Comparison of ENCODE assay signal across 20 mouse cellular contexts in the genomic region with DNA sequence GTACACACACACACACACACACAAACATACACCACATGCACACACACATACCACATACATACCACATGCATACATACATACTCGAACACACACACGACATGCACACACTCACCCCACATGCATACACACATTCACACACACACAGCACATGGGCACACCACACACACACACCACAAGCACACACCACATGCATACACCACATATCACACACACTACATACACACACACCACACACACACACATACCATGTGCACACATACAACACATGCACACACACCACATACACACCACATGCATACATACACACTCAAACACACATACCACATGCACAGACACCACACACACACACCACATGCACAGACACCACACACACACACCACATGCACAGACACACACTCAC.
DNase-seq lines count a peak whose midpoint lies in the region; ATAC-seq and TF ChIP-seq lines count a peak whose summit lies in the region.
"Had no signal": no experiment of that assay in that cellular context is flagged by ENCODE, and none has a peak within 500 bp of the region (broad histone marks: within the 10 kb centered on the region; RNA-seq: fewer than 3 reads in every experiment).

No protein-coding gene starts in this region.

- no peak for TF ChIP-seq POLR2A in MEL (IDR thresholded peaks at IDR 0.05; ENCODE audit: control insufficient read depth in 1 of 2, insufficient read depth in 1 of 2, low read depth in 1 of 2, low read length in 2 of 2, poor library complexity in 1 of 2)
- TF ChIP-seq POLR2A in cortical plate, adult 2 months (IDR thresholded peaks at IDR 0.05; ENCODE audit: extremely low read depth, insufficient read depth, low read length): no peak

- TF ChIP-seq EP300 in MEL (IDR thresholded peaks at IDR 0.05; ENCODE audit: low read depth in 1 of 2, low read length in 2 of 2): no peak

- no peak for TF ChIP-seq RAD21 in MEL (IDR thresholded peaks at IDR 0.05; ENCODE audit: low read depth, low read length)

- ATAC-seq in heart, embryonic 14.5 days (ENCODE audit: insufficient number of reproducible peaks, insufficient read depth, low FRiP score, low read depth): no peak
- ATAC-seq in limb, embryonic 12.5 days (ENCODE audit: insufficient number of reproducible peaks, insufficient read depth, low FRiP score, low TSS enrichment, low read depth): 0 out of 2 replicates have a peak, but pooled peaks have one; percentile 52
- ATAC-seq: forebrain, embryonic 13.5 days; intestine, postnatal 0 days; liver, embryonic 12.5 days had no signal

- no peak for DNase-seq in heart, adult 18-20 months
- no peak for DNase-seq in limb, embryonic 10.5 days (ENCODE audit: low spot score)
- no peak for DNase-seq in MEL (ENCODE audit: low read depth, low spot score)
- DNase-seq in lung, adult 18-20 months: no peak
- DNase-seq: adrenal gland, postnatal 10 days; cerebellum, adult 9-11 months; heart, postnatal 10 days; lung, postnatal 14 days; right cerebral cortex, postnatal 14 days; thymus, adult 2 months had no signal

- WGBS in heart, embryonic 14.5 days: 95% methylated on average over 2 of the region's 2 CpGs
- WGBS in limb, embryonic 12.5 days: 89% methylated on average over 2 of the region's 2 CpGs
- WGBS in limb, embryonic 10.5 days: 92% methylated on average over 2 of the region's 2 CpGs

- H3K9ac ChIP-seq in heart, embryonic 14.5 days (ENCODE audit: low read length): 0 out of 2 replicates have a peak overlapping the region, but pooled peaks have one; percentile 3
- H3K9ac ChIP-seq in limb, embryonic 12.5 days (replicated peaks): no peak overlapping the region
- no peak overlapping the region for H3K9ac ChIP-seq in MEL (ENCODE audit: control insufficient read depth, low read depth, low read length, poor library complexity, severe bottlenecking)
- H3K9ac ChIP-seq: forebrain, embryonic 13.5 days; limb, embryonic 13.5 days; liver, embryonic 12.5 days had no signal

- H3K36me3 ChIP-seq in heart, embryonic 14.5 days (ENCODE audit: control insufficient read depth, insufficient read depth, low read length): no peaks in the 10 kb centered on the region
- H3K36me3 ChIP-seq in limb, embryonic 12.5 days: no peaks in the 10 kb centered on the region
- H3K36me3 ChIP-seq in limb, embryonic 10.5 days: no peaks in the 10 kb centered on the region
- H3K36me3 ChIP-seq in MEL (ENCODE audit: control insufficient read depth in 1 of 2, insufficient read depth in 2 of 2, low read length in 2 of 2): peaks cover 0 to 4% of the 10 kb centered on the region in 2 experiments; a peak in 1 of 4 replicates
- H3K36me3 ChIP-seq: limb, embryonic 13.5 days; liver, embryonic 12.5 days had no signal

- no peaks in the 10 kb centered on the region for H3K9me3 ChIP-seq in heart, embryonic 14.5 days (ENCODE audit: control insufficient read depth, low read length)
- H3K9me3 ChIP-seq in limb, embryonic 12.5 days: no peaks in the 10 kb centered on the region
- no peaks in the 10 kb centered on the region for H3K9me3 ChIP-seq in limb, embryonic 10.5 days (replicated peaks)
- H3K9me3 ChIP-seq in MEL (replicated peaks; ENCODE audit: insufficient read depth, low read length): no peaks in the 10 kb centered on the region
- H3K9me3 ChIP-seq: forebrain, embryonic 13.5 days; limb, embryonic 13.5 days had no signal

- no peaks in the 10 kb centered on the region for H3K79me2 ChIP-seq in MEL (ENCODE audit: control insufficient read depth, insufficient read depth, low read length, poor library complexity)

- H3K4me3 ChIP-seq in heart, embryonic 14.5 days (ENCODE audit: control insufficient read depth in 1 of 2, insufficient read depth in 1 of 2, low read depth in 1 of 2, low read length in 2 of 2): no peak overlapping the region
- H3K4me3 ChIP-seq in limb, embryonic 12.5 days (replicated peaks): no peak overlapping the region
- H3K4me3 ChIP-seq in limb, embryonic 10.5 days: no peak overlapping the region
- no peak overlapping the region for H3K4me3 ChIP-seq in MEL (ENCODE audit: control insufficient read depth in 1 of 2, insufficient read depth in 1 of 2, low read depth in 2 of 2, low read length in 2 of 2)
- no peak overlapping the region for H3K4me3 ChIP-seq in cortical plate, adult 2 months (ENCODE audit: insufficient read depth, low read length)
- H3K4me3 ChIP-seq: forebrain, embryonic 13.5 days; gastrocnemius, adult 2 months; layer of hippocampus, adult 2 months; limb, embryonic 13.5 days; liver, embryonic 12.5 days had no signal

- 0 out of 4 replicates have a peak overlapping the region, but pooled peaks of 1 of the 2 experiments have one; percentile 71 for H3K27ac ChIP-seq in heart, embryonic 14.5 days (replicated peaks in 1 of 2; ENCODE audit: control insufficient read depth in 1 of 2, insufficient read depth in 1 of 2, low read depth in 2 of 2, low read length in 2 of 2)
- H3K27ac ChIP-seq in limb, embryonic 12.5 days: no peak overlapping the region
- no peak overlapping the region for H3K27ac ChIP-seq in limb, embryonic 10.5 days
- no peak overlapping the region for H3K27ac ChIP-seq in MEL (ENCODE audit: control insufficient read depth, low read depth, low read length)
- H3K27ac ChIP-seq in cortical plate, adult 2 months (ENCODE audit: insufficient read depth, low read length): 0 out of 2 replicates have a peak overlapping the region, but pooled peaks have one; percentile 4
- H3K27ac ChIP-seq: forebrain, embryonic 13.5 days; limb, embryonic 13.5 days; liver, embryonic 12.5 days; stomach, postnatal 0 days had no signal

- TF ChIP-seq CTCF in MEL (IDR thresholded peaks at IDR 0.05 in 2 of 3, conservative IDR thresholded peaks at IDR 0.05 in 1 of 3; ENCODE audit: control insufficient read depth in 1 of 3, insufficient read depth in 1 of 3, low read depth in 2 of 3, low read length in 3 of 3, poor library complexity in 1 of 3, severe bottlenecking in 1 of 3): no peak
- no peak for TF ChIP-seq CTCF in cortical plate, adult 2 months (IDR thresholded peaks at IDR 0.05; ENCODE audit: extremely low read depth, insufficient read depth, low read length)

- H3K4me2 ChIP-seq in heart, embryonic 14.5 days (ENCODE audit: low read length): no peak overlapping the region
- H3K4me2 ChIP-seq in limb, embryonic 12.5 days: no peak overlapping the region
- H3K4me2 ChIP-seq: forebrain, embryonic 13.5 days; limb, embryonic 13.5 days; liver, embryonic 12.5 days had no signal

- no peaks in the 10 kb centered on the region for H3K27me3 ChIP-seq in heart, embryonic 14.5 days (ENCODE audit: control insufficient read depth, insufficient read depth, low read length)
- H3K27me3 ChIP-seq in limb, embryonic 12.5 days: no peaks in the 10 kb centered on the region
- no peaks in the 10 kb centered on the region for H3K27me3 ChIP-seq in limb, embryonic 10.5 days (ENCODE audit: low read depth, poor library complexity, severe bottlenecking)
- H3K27me3 ChIP-seq in MEL (ENCODE audit: control insufficient read depth in 1 of 2, insufficient read depth in 2 of 2, low read length in 2 of 2): no peaks in the 10 kb centered on the region
- H3K27me3 ChIP-seq: forebrain, embryonic 13.5 days; limb, embryonic 13.5 days; liver, embryonic 12.5 days had no signal

- H3K4me1 ChIP-seq in heart, embryonic 14.5 days (ENCODE audit: control insufficient read depth in 2 of 2, insufficient read depth in 2 of 2, low read length in 2 of 2): peaks cover 34 to 51% of the 10 kb centered on the region in 2 experiments
- no peaks in the 10 kb centered on the region for H3K4me1 ChIP-seq in limb, embryonic 12.5 days (replicated peaks)
- H3K4me1 ChIP-seq in limb, embryonic 10.5 days: peaks cover 4% of the 10 kb centered on the region; the same call in 1 of the 2 replicates
- peaks cover 8 to 15% of the 10 kb centered on the region in 2 experiments for H3K4me1 ChIP-seq in MEL (ENCODE audit: control insufficient read depth in 1 of 2, insufficient read depth in 2 of 2, low read length in 2 of 2)
- peaks cover 24% of the 10 kb centered on the region for H3K4me1 ChIP-seq in cortical plate, adult 2 months (ENCODE audit: control insufficient read depth, insufficient read depth, low read length)
- H3K4me1 ChIP-seq: forebrain, embryonic 13.5 days had no signal

TF ChIP-seq in MEL, 35 proteins besides CTCF, POLR2A, EP300 and RAD21:
- TF ChIP-seq POLR2AphosphoS5 (IDR thresholded peaks at IDR 0.05; ENCODE audit: borderline replicate concordance, low read depth, low read length) (peak; percentile 77; the same call in 1 of the 2 replicates), E2F4 (IDR thresholded peaks at IDR 0.05; ENCODE audit: borderline replicate concordance, low read depth, low read length) (no peak)
